Mouse (Mus musculus): Measurements from ENCODE around the gene Neurl4. TPM values are rescaled to one million over a fixed set of nuclear protein-coding genes. Genes with fewer than 3 reads are reported as not detected.

The Neurl4 gene
- polyA plus RNA-seq, 1 experiment from 2014 or later = 17.8 TPM

DNA sequence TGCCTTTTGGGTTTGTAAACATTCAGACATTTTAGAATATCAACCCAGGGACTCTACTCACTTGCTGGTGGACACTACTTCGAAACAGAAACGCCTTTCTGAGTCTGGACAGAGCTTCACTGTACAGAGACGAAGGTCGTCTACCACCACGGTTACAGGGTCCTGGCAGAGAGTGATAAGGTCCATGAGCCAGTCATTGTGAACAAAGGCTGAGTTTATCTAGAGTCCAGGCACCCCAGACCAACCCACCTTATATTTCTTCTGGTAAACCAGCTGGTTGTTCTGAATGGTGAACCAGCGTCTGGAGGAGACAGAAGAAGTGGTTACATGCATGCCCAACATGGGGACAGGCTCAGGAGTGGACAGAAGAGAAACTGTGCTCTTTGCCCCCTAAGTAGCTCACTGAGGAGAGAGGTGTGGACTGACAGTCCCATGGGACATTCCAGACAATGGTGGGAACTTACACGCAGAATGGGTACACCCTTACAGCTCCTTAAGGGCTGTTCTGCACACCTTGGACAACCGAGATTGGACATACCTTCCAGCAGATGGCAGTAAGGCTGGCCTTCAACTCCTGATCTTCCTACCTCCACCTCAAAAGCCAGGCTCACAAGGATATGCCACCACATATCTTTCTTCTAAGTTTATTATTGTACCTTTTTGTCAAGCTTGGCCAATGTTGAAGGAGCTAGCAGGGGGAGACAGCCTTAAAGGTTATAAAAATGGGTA is 13.8 kb upstream of the Neurl4 start:
- no peaks in the 10 kb centered on the region for H3K36me3 ChIP-seq (ENCODE audit: control insufficient read depth, insufficient read depth, low read length)
- no peak overlapping the region for H3K9ac ChIP-seq (ENCODE audit: low read depth, low read length)
- H3K4me3 ChIP-seq (ENCODE audit: low read length) = no peak overlapping the region
- no peaks in the 10 kb centered on the region for H3K27me3 ChIP-seq (replicated peaks; ENCODE audit: control insufficient read depth, insufficient read depth, low read length)
- no peak for ATAC-seq
- no peaks in the 10 kb centered on the region for H3K4me1 ChIP-seq (ENCODE audit: control insufficient read depth, insufficient read depth, low read depth, low read length)
- no peak overlapping the region for H3K4me2 ChIP-seq (ENCODE audit: low read length)
- no peaks in the 10 kb centered on the region for H3K9me3 ChIP-seq (ENCODE audit: control insufficient read depth, low read length)
- 82% methylated on average over 8 of the region's 8 CpGs for WGBS
- H3K27ac ChIP-seq (ENCODE audit: low read depth, low read length) = no peak overlapping the region

DNA sequence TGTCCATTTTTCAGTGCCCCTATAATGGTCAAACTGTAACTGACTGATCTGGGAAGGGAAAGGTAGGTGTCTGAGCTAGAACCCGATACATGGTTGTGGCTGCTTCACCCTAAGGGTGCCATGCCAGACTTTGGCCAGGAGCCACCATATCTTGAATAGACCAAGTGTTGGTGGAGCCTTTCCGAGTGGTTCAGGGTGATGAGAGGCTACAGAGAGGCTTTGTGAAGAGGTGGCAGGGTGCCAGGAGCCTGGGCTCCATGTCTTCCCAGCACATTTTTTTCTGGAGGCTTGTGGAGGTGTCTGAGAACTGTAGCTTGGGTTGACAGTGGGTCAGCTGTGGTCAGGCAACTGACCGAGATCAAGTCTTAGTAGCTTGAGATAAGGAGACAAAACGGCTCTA is 9.4 kb upstream of the Neurl4 start:
- 57% methylated on average over 4 of the region's 4 CpGs for WGBS
- Histone ChIP-seq H3K4me1 (ENCODE audit: control insufficient read depth, insufficient read depth, low read depth, low read length) (no peaks in the 10 kb centered on the region), H3K36me3 (ENCODE audit: control insufficient read depth, insufficient read depth, low read length) (no peaks in the 10 kb centered on the region), H3K27me3 (replicated peaks; ENCODE audit: control insufficient read depth, insufficient read depth, low read length) (no peaks in the 10 kb centered on the region), H3K4me3 (ENCODE audit: low read length) (no peak overlapping the region), H3K9ac (ENCODE audit: low read depth, low read length) (no peak overlapping the region), H3K4me2 (ENCODE audit: low read length) (no peak overlapping the region), H3K27ac (ENCODE audit: low read depth, low read length) (no peak overlapping the region), H3K9me3 (ENCODE audit: control insufficient read depth, low read length) (no peaks in the 10 kb centered on the region)
- 0 out of 2 replicates have a peak, but pooled peaks have one; percentile 34 for ATAC-seq

DNA sequence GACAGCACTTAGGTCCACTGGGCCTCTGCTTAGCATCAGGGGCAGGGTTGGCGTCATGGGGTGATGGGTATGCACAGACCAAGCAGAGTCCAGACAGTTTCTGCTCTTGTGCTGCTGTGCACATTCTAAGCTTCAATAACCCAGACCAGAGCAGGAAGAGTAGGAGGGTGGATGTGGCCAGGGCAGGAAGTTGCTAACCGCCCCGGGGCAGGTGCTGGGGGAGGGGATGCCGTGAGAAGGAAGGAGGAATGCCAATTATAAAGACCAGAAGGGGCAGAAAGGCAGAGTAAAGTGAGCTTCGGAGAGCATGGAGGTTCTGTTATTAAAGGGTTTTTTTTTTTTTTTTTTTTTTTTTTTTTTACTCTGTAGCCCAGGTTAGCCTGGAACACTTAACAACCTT is 6.2 kb upstream of the Neurl4 start:
- Histone ChIP-seq H3K27me3 (replicated peaks; ENCODE audit: control insufficient read depth, insufficient read depth, low read length) (no peaks in the 10 kb centered on the region), H3K36me3 (ENCODE audit: control insufficient read depth, insufficient read depth, low read length) (no peaks in the 10 kb centered on the region), H3K4me1 (ENCODE audit: control insufficient read depth, insufficient read depth, low read depth, low read length) (peaks cover 5% of the 10 kb centered on the region), H3K4me2 (ENCODE audit: low read length) (no peak overlapping the region), H3K9me3 (ENCODE audit: control insufficient read depth, low read length) (no peaks in the 10 kb centered on the region), H3K9ac (ENCODE audit: low read depth, low read length) (no peak overlapping the region), H3K27ac (ENCODE audit: low read depth, low read length) (no peak overlapping the region), H3K4me3 (ENCODE audit: low read length) (no peak overlapping the region)
- no peak for ATAC-seq
- 87% methylated on average over 5 of the region's 5 CpGs for WGBS

DNA sequence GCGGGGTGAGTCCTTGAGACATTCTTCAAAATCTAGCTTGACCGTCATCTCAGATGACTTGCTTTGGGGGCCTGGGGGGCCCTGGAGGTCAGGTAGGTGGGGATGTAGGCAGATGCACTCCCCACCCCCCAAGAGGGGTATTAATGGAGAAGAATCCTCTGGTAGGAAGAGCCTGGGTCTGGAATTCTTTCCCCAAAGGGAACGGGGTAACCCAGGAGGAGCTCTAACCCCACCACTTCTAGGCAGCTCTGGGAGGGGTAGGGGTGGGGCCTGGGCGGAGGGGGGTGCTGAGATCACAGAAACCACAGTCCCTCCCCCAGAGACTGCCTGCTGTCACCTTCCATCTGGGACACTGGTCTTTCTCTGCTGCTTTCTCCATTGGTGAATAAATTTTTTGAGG is 5.6 kb upstream of the Neurl4 start, which contains the start of gene Acap1:
TSS of gene Acap1 (minus strand) at position 249 of the 400 bp plus-strand sequence.
- Histone ChIP-seq H3K4me2 (ENCODE audit: low read length) (no peak within 1 kb of the TSS), H3K36me3 (ENCODE audit: control insufficient read depth, insufficient read depth, low read length) (no peaks in the 10 kb centered on the region), H3K9ac (ENCODE audit: low read depth, low read length) (no peak within 1 kb of the TSS), H3K27me3 (replicated peaks; ENCODE audit: control insufficient read depth, insufficient read depth, low read length) (no peaks in the 10 kb centered on the region), H3K27ac (ENCODE audit: low read depth, low read length) (no peak within 1 kb of the TSS), H3K9me3 (ENCODE audit: control insufficient read depth, low read length) (no peaks in the 10 kb centered on the region), H3K4me3 (ENCODE audit: low read length) (no peak within 1 kb of the TSS), H3K4me1 (ENCODE audit: control insufficient read depth, insufficient read depth, low read depth, low read length) (peaks cover 7% of the 10 kb centered on the region)
- 81% methylated on average over 4 of the region's 4 CpGs for WGBS
- ATAC-seq = no peak

DNA sequence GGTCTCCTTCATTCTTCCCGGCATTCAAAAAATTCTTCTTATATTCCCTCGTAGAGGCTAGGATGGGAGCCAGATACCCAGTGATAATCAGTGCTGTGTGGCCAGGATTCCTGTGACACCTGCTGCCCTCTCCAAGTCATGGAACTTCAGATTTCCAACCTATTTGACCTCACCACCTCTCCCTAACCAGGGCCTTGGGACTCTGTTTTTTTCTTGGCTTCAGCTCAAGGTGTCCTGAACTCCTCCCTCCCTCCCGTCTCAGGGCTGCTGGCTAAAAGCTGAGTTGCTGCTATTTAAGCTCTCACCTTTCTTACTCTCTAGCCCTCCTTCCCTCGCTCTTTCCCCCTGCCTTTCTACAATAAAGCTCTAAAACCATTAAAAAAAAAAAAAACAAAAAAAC is 1.0 kb upstream of the Neurl4 start:
- WGBS = 25% methylated on average over 4 of the region's 4 CpGs
- H3K9me3 ChIP-seq (ENCODE audit: control insufficient read depth, low read length) = no peaks in the 10 kb centered on the region
- no peak overlapping the region for H3K27ac ChIP-seq (ENCODE audit: low read depth, low read length)
- peak overlapping the region; percentile 88 for H3K4me2 ChIP-seq (ENCODE audit: low read length)
- peaks cover 9% of the 10 kb centered on the region for H3K36me3 ChIP-seq (ENCODE audit: control insufficient read depth, insufficient read depth, low read length)
- H3K27me3 ChIP-seq (replicated peaks; ENCODE audit: control insufficient read depth, insufficient read depth, low read length) = no peaks in the 10 kb centered on the region
- peak overlapping the region; percentile 94 for H3K9ac ChIP-seq (ENCODE audit: low read depth, low read length)
- no peak for ATAC-seq
- peak overlapping the region; percentile 92 for H3K4me3 ChIP-seq (ENCODE audit: low read length)
- peaks cover 17% of the 10 kb centered on the region for H3K4me1 ChIP-seq (ENCODE audit: control insufficient read depth, insufficient read depth, low read depth, low read length)

DNA sequence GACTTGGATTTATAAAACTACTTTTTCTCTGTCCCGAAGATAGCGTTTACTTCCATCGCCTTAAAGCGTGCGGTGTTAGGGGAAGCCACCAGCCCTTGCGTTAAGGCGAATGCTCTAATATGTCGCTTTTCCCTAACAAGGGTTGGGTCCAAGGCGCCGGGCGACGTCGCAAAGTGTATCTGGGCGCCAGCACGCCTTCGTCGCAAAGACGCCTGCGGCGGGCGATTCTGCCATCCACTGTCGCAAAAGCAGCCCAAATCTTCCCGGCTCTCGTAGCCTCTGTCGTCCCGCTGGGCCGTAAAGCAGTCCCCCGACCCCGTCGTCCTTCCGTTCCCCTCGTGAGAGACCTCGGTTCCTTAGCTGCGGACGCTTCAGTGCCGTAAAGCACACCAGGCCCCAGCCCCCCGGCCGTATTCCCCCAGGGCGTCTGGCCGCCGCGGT is 554 bp downstream of the Neurl4 start:
- peaks cover 17% of the 10 kb centered on the region for H3K4me1 ChIP-seq (ENCODE audit: control insufficient read depth, insufficient read depth, low read depth, low read length)
- H3K9me3 ChIP-seq (ENCODE audit: control insufficient read depth, low read length) = no peaks in the 10 kb centered on the region
- peak overlapping the region; percentile 94 for H3K9ac ChIP-seq (ENCODE audit: low read depth, low read length)
- under 1% methylated on average over 42 of the region's 42 CpGs for WGBS
- ATAC-seq = peak; percentile 79
- H3K27me3 ChIP-seq (replicated peaks; ENCODE audit: control insufficient read depth, insufficient read depth, low read length) = no peaks in the 10 kb centered on the region
- H3K27ac ChIP-seq (ENCODE audit: low read depth, low read length) = peak overlapping the region; percentile 97
- H3K4me3 ChIP-seq (ENCODE audit: low read length) = peak overlapping the region; percentile 92
- H3K4me2 ChIP-seq (ENCODE audit: low read length) = peak overlapping the region; percentile 88
- peaks cover 17% of the 10 kb centered on the region for H3K36me3 ChIP-seq (ENCODE audit: control insufficient read depth, insufficient read depth, low read length)

DNA sequence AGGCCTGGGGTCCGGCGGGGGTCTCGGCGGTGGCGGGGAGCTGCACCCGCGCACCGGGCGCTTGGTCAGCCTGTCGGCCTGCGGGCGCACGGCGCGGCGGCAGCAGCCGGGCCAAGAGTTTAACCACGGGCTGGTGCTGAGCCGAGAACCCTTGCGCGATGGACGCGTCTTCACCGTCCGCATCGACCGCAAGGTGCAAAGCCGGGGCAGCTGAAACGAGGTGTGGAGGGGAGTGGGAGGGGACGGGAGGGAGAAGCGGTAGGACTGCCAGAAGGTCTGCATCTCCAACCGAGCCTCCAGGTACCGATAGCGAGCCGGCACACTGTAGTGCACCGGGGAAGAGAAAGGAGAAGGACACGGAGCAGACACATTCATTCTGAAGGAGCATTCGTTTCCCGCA is 1.1 kb downstream of the Neurl4 start:
- Histone ChIP-seq H3K27me3 (replicated peaks; ENCODE audit: control insufficient read depth, insufficient read depth, low read length) (no peaks in the 10 kb centered on the region), H3K4me1 (ENCODE audit: control insufficient read depth, insufficient read depth, low read depth, low read length) (peaks cover 17% of the 10 kb centered on the region), H3K4me3 (ENCODE audit: low read length) (peak overlapping the region; percentile 92), H3K9ac (ENCODE audit: low read depth, low read length) (peak overlapping the region; percentile 94), H3K9me3 (ENCODE audit: control insufficient read depth, low read length) (no peaks in the 10 kb centered on the region), H3K36me3 (ENCODE audit: control insufficient read depth, insufficient read depth, low read length) (peaks cover 21% of the 10 kb centered on the region), H3K27ac (ENCODE audit: low read depth, low read length) (peak overlapping the region; percentile 97), H3K4me2 (ENCODE audit: low read length) (peak overlapping the region; percentile 88)
- ATAC-seq = no peak
- WGBS = under 1% methylated on average over 32 of the region's 39 CpGs

DNA sequence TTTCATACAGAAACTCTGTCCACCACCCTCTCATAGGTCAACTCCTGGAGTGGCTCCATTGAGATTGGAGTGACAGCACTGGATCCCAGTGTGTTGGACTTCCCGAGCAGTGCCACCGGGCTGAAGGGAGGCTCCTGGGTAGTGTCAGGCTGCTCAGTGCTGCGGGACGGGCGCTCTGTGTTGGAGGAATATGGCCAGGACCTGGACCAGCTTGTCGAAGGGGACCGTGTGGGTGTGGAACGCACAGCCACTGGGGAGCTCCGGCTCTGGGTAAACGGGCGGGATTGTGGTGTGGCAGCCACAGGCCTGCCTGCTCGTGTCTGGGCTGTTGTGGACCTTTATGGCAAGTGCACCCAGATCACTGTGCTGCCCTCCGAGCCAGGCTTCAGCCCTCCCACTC is 2.1 kb downstream of the Neurl4 start:
- 92% methylated on average over 13 of the region's 13 CpGs for WGBS
- ATAC-seq = no peak
- H3K27ac ChIP-seq (ENCODE audit: low read depth, low read length) = no peak overlapping the region
- peak overlapping the region; percentile 94 for H3K9ac ChIP-seq (ENCODE audit: low read depth, low read length)
- no peaks in the 10 kb centered on the region for H3K9me3 ChIP-seq (ENCODE audit: control insufficient read depth, low read length)
- no peak overlapping the region; the same call in 1 of the 2 replicates for H3K4me3 ChIP-seq (ENCODE audit: low read length)
- peaks cover 31% of the 10 kb centered on the region for H3K36me3 ChIP-seq (ENCODE audit: control insufficient read depth, insufficient read depth, low read length)
- peaks cover 17% of the 10 kb centered on the region for H3K4me1 ChIP-seq (ENCODE audit: control insufficient read depth, insufficient read depth, low read depth, low read length)
- H3K27me3 ChIP-seq (replicated peaks; ENCODE audit: control insufficient read depth, insufficient read depth, low read length) = no peaks in the 10 kb centered on the region
- H3K4me2 ChIP-seq (ENCODE audit: low read length) = peak overlapping the region; percentile 88

DNA sequence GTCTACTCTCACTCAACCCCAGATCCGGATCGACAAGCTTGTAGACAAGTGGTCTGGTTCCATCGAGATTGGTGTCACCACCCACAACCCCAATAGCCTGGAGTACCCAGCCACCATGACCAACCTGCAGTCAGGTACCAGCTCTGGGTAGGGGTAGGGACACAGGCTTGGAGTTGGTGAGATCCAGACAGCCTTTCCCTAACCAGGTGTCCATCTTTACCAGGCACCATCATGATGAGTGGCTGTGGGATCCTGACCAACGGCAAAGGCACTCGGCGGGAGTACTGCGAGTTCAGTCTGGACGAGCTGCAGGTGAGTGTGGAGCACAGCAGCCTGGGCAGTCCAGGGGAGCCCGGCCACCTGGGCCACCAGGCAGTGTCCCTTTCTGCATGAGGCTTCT is 3.4 kb downstream of the Neurl4 start:
- H3K36me3 ChIP-seq (ENCODE audit: control insufficient read depth, insufficient read depth, low read length) = peaks cover 44% of the 10 kb centered on the region
- WGBS = 97% methylated on average over 9 of the region's 9 CpGs

More for the DNA sequence above, 3.4 kb downstream of the Neurl4 start:
- Histone ChIP-seq H3K27ac (ENCODE audit: low read depth, low read length) (no peak overlapping the region), H3K27me3 (replicated peaks; ENCODE audit: control insufficient read depth, insufficient read depth, low read length) (no peaks in the 10 kb centered on the region), H3K4me1 (ENCODE audit: control insufficient read depth, insufficient read depth, low read depth, low read length) (peaks cover 16% of the 10 kb centered on the region), H3K4me2 (ENCODE audit: low read length) (no peak overlapping the region), H3K9ac (ENCODE audit: low read depth, low read length) (no peak overlapping the region), H3K9me3 (ENCODE audit: control insufficient read depth, low read length) (no peaks in the 10 kb centered on the region), H3K4me3 (ENCODE audit: low read length) (no peak overlapping the region)
- ATAC-seq = no peak
